Mouse (Mus musculus): ENCODE data around the gene Spint1. TPM values are rescaled to one million over a fixed set of nuclear protein-coding genes. Genes with fewer than 3 reads are reported as not detected.

Gene Spint1
- polyA plus RNA-seq, 1 experiment from 2014 or later: 49.4 TPM

- Histone ChIP-seq H3K4me2 (replicated peaks; ENCODE audit: low read depth, low read length) (0 out of 2 replicates have a peak overlapping the region, but pooled peaks have one; percentile 8), H3K4me3 (ENCODE audit: low read length) (no peak overlapping the region), H3K4me1 (ENCODE audit: insufficient read depth, low read length) (peaks cover 9% of the 10 kb centered on the region; the same call in 1 of the 2 replicates), H3K27me3 (ENCODE audit: insufficient read depth, low read length) (peaks cover 43% of the 10 kb centered on the region), H3K36me3 (ENCODE audit: insufficient read depth, low read length) (no peaks in the 10 kb centered on the region), H3K27ac (ENCODE audit: low read length) (no peak overlapping the region), H3K9me3 (ENCODE audit: low read length) (no peaks in the 10 kb centered on the region), H3K9ac (replicated peaks; ENCODE audit: low read length) (no peak overlapping the region)
- ATAC-seq (ENCODE audit: low FRiP score, low TSS enrichment): no peak
- WGBS: 47% methylated on average over 4 of the region's 4 CpGs
These were observed 3.1 kb downstream of the Spint1 start for GRCm38 (mm10) chr2:119240075-119240818.

- H3K9me3 ChIP-seq (ENCODE audit: low read length): no peaks in the 10 kb centered on the region
- no peak overlapping the region for H3K4me3 ChIP-seq (ENCODE audit: low read length)
- peaks cover 9% of the 10 kb centered on the region; the same call in 1 of the 2 replicates for H3K4me1 ChIP-seq (ENCODE audit: insufficient read depth, low read length)
- peaks cover 38% of the 10 kb centered on the region for H3K27me3 ChIP-seq (ENCODE audit: insufficient read depth, low read length)
- ATAC-seq (ENCODE audit: low FRiP score, low TSS enrichment): no peak
- no peak overlapping the region for H3K9ac ChIP-seq (replicated peaks; ENCODE audit: low read length)
- no peak overlapping the region for H3K27ac ChIP-seq (ENCODE audit: low read length)
- H3K4me2 ChIP-seq (replicated peaks; ENCODE audit: low read depth, low read length): no peak overlapping the region
- WGBS: 95% methylated on average over 4 of the region's 4 CpGs
- H3K36me3 ChIP-seq (ENCODE audit: insufficient read depth, low read length): no peaks in the 10 kb centered on the region
These were observed 3.6 kb downstream of the Spint1 start for GRCm38 (mm10) chr2:119240819-119241186.

GRCm38 (mm10) chr2:119242548-119242947, 5.4 kb downstream of the Spint1 start:
- Histone ChIP-seq H3K4me1 (ENCODE audit: insufficient read depth, low read length) (0 out of 2 replicates have a peak, but pooled peaks cover 3% of the 10 kb centered on the region), H3K27ac (ENCODE audit: low read length) (no peak overlapping the region), H3K9me3 (ENCODE audit: low read length) (no peaks in the 10 kb centered on the region), H3K27me3 (ENCODE audit: insufficient read depth, low read length) (peaks cover 20% of the 10 kb centered on the region), H3K9ac (replicated peaks; ENCODE audit: low read length) (no peak overlapping the region), H3K36me3 (ENCODE audit: insufficient read depth, low read length) (no peaks in the 10 kb centered on the region), H3K4me2 (replicated peaks; ENCODE audit: low read depth, low read length) (no peak overlapping the region), H3K4me3 (ENCODE audit: low read length) (no peak overlapping the region)
- ATAC-seq (ENCODE audit: low FRiP score, low TSS enrichment): peak; percentile 65; the same call in 1 of the 2 replicates
- WGBS: 59% methylated on average over 9 of the region's 9 CpGs

- Histone ChIP-seq H3K27ac (ENCODE audit: low read length) (no peak overlapping the region), H3K4me3 (ENCODE audit: low read length) (no peak overlapping the region), H3K4me1 (ENCODE audit: insufficient read depth, low read length) (no peaks in the 10 kb centered on the region), H3K9me3 (ENCODE audit: low read length) (no peaks in the 10 kb centered on the region), H3K36me3 (ENCODE audit: insufficient read depth, low read length) (no peaks in the 10 kb centered on the region), H3K9ac (replicated peaks; ENCODE audit: low read length) (no peak overlapping the region), H3K4me2 (replicated peaks; ENCODE audit: low read depth, low read length) (no peak overlapping the region), H3K27me3 (ENCODE audit: insufficient read depth, low read length) (no peaks in the 10 kb centered on the region)
- ATAC-seq (ENCODE audit: low FRiP score, low TSS enrichment): no peak
- WGBS: 70% methylated on average over 7 of the region's 7 CpGs
These were observed 8.1 kb downstream of the Spint1 start for GRCm38 (mm10) chr2:119245246-119245645.

- H3K9ac ChIP-seq (replicated peaks; ENCODE audit: low read length): no peak overlapping the region
- H3K27me3 ChIP-seq (ENCODE audit: insufficient read depth, low read length): no peaks in the 10 kb centered on the region
- WGBS: 82% methylated on average over 9 of the region's 9 CpGs
- H3K36me3 ChIP-seq (ENCODE audit: insufficient read depth, low read length): no peaks in the 10 kb centered on the region
- no peak overlapping the region for H3K4me3 ChIP-seq (ENCODE audit: low read length)
- H3K27ac ChIP-seq (ENCODE audit: low read length): no peak overlapping the region
- no peaks in the 10 kb centered on the region for H3K9me3 ChIP-seq (ENCODE audit: low read length)
- H3K4me1 ChIP-seq (ENCODE audit: insufficient read depth, low read length): peaks cover 3% of the 10 kb centered on the region; the same call in 1 of the 2 replicates
- no peak for ATAC-seq (ENCODE audit: low FRiP score, low TSS enrichment)
- no peak overlapping the region for H3K4me2 ChIP-seq (replicated peaks; ENCODE audit: low read depth, low read length)
These were observed 10.7 kb downstream of the Spint1 start for GRCm38 (mm10) chr2:119247904-119248303.

GRCm38 (mm10) chr2:119249592-119250061, 12.5 kb downstream of the Spint1 start:
- H3K4me1 ChIP-seq (ENCODE audit: insufficient read depth, low read length): peaks cover 3% of the 10 kb centered on the region; the same call in 1 of the 2 replicates
- H3K9me3 ChIP-seq (ENCODE audit: low read length): no peaks in the 10 kb centered on the region
- no peak overlapping the region for H3K9ac ChIP-seq (replicated peaks; ENCODE audit: low read length)
- H3K27ac ChIP-seq (ENCODE audit: low read length): no peak overlapping the region
- H3K4me2 ChIP-seq (replicated peaks; ENCODE audit: low read depth, low read length): no peak overlapping the region
- H3K4me3 ChIP-seq (ENCODE audit: low read length): no peak overlapping the region
- peaks cover 12% of the 10 kb centered on the region for H3K27me3 ChIP-seq (ENCODE audit: insufficient read depth, low read length)
- H3K36me3 ChIP-seq (ENCODE audit: insufficient read depth, low read length): no peaks in the 10 kb centered on the region
- 0 out of 2 replicates have a peak, but pooled peaks have one; percentile 36 for ATAC-seq (ENCODE audit: low FRiP score, low TSS enrichment)
- 67% methylated on average over 4 of the region's 4 CpGs for WGBS

GRCm38 (mm10) chr2:119250377-119250776, 13.2 kb downstream of the Spint1 start:
- H3K4me1 ChIP-seq (ENCODE audit: insufficient read depth, low read length): peaks cover 3% of the 10 kb centered on the region; the same call in 1 of the 2 replicates
- H3K27ac ChIP-seq (ENCODE audit: low read length): no peak overlapping the region
- ATAC-seq (ENCODE audit: low FRiP score, low TSS enrichment): 0 out of 2 replicates have a peak, but pooled peaks have one; percentile 16
- no peak overlapping the region for H3K4me3 ChIP-seq (ENCODE audit: low read length)
- 62% methylated on average over 5 of the region's 5 CpGs for WGBS
- H3K9ac ChIP-seq (replicated peaks; ENCODE audit: low read length): no peak overlapping the region
- peaks cover 16% of the 10 kb centered on the region for H3K27me3 ChIP-seq (ENCODE audit: insufficient read depth, low read length)
- no peaks in the 10 kb centered on the region for H3K36me3 ChIP-seq (ENCODE audit: insufficient read depth, low read length)
- no peaks in the 10 kb centered on the region for H3K9me3 ChIP-seq (ENCODE audit: low read length)
- no peak overlapping the region for H3K4me2 ChIP-seq (replicated peaks; ENCODE audit: low read depth, low read length)

GRCm38 (mm10) chr2:119250826-119251478, 13.8 kb downstream of the Spint1 start:
- Histone ChIP-seq H3K9me3 (ENCODE audit: low read length) (no peaks in the 10 kb centered on the region), H3K27me3 (ENCODE audit: insufficient read depth, low read length) (peaks cover 19% of the 10 kb centered on the region), H3K4me3 (ENCODE audit: low read length) (0 out of 2 replicates have a peak overlapping the region, but pooled peaks have one; percentile 4), H3K27ac (ENCODE audit: low read length) (peak overlapping the region; percentile 39; the same call in 1 of the 2 replicates), H3K4me2 (replicated peaks; ENCODE audit: low read depth, low read length) (peak overlapping the region; percentile 39), H3K4me1 (ENCODE audit: insufficient read depth, low read length) (peaks cover 3% of the 10 kb centered on the region; the same call in 1 of the 2 replicates), H3K9ac (replicated peaks; ENCODE audit: low read length) (0 out of 2 replicates have a peak overlapping the region, but pooled peaks have one; percentile 17), H3K36me3 (ENCODE audit: insufficient read depth, low read length) (no peaks in the 10 kb centered on the region)
- 10% methylated on average over 11 of the region's 11 CpGs for WGBS
- peak; percentile 62 for ATAC-seq (ENCODE audit: low FRiP score, low TSS enrichment)

GRCm38 (mm10) chr2:119254976-119255375, 17.8 kb downstream of the Spint1 start:
- WGBS: 21% methylated on average over 7 of the region's 7 CpGs
- Histone ChIP-seq H3K36me3 (ENCODE audit: insufficient read depth, low read length) (no peaks in the 10 kb centered on the region), H3K27ac (ENCODE audit: low read length) (no peak overlapping the region), H3K27me3 (ENCODE audit: insufficient read depth, low read length) (peaks cover 19% of the 10 kb centered on the region), H3K9me3 (ENCODE audit: low read length) (no peaks in the 10 kb centered on the region), H3K9ac (replicated peaks; ENCODE audit: low read length) (no peak overlapping the region), H3K4me2 (replicated peaks; ENCODE audit: low read depth, low read length) (no peak overlapping the region), H3K4me1 (ENCODE audit: insufficient read depth, low read length) (peaks cover 3% of the 10 kb centered on the region; the same call in 1 of the 2 replicates), H3K4me3 (ENCODE audit: low read length) (no peak overlapping the region)
- no peak for ATAC-seq (ENCODE audit: low FRiP score, low TSS enrichment)
